Mouse (Mus musculus): ENCODE data around the gene Adgrb3.

DNA sequence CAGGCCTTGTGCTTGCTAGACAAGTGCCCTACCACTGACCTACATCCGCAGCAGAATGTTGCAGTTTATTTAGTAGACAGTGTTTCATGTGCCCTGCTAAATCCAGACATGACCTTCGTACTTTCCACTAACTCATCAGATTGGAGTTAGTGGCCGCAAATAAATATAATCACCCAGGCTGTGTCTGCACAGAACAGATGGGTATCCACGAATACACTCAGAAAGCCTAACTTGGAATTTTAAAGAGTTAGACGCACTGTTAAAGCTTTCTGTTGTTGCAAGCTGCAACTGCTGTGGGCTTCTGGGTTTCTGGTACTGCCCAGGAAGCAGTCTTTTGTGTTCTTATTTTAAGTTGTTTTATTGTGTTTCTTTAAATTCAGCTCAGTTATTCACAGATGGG is 185.3 kb downstream of the Adgrb3 start:
- TF ChIP-seq CTCF (IDR thresholded peaks at IDR 0.05; ENCODE audit: borderline replicate concordance, insufficient read depth, low read depth, low read length) (no peak), POLR2A (IDR thresholded peaks at IDR 0.05; ENCODE audit: borderline replicate concordance, insufficient read depth, low read length) (no peak)
